Mouse (Mus musculus) erythroblast, embryonic 14.5 days (primary cell): ENCODE measurements around the gene Trpc2.

Experiments
- GATA1 ChIP-seq: IDR thresholded peaks from 2 replicates; pipeline ENCODE4 v1.6.1; 2012; ENCODE audit warnings: low read length, inconsistent platforms, mixed read lengths
- TAL1 ChIP-seq: IDR thresholded peaks from 3 replicates; pipeline ENCODE4 v1.6.1; 2012; ENCODE audit warnings: low read length, inconsistent platforms, mixed read lengths

GRCm38 (mm10) chr7:102104126-102104525, 21.2 kb downstream of the Trpc2 start:
- TF ChIP-seq TAL1 (no peak), GATA1 (no peak)
